Mouse (Mus musculus): Measurements from ENCODE around the gene Olfr1305. TPM values are rescaled to one million over a fixed set of nuclear protein-coding genes. Genes with fewer than 3 reads are reported as not detected.

The Olfr1305 gene
- not detected in 2 replicates for polyA plus RNA-seq (2015; fragmentation: Nextera tagmentation; extraction: Ambion mirVana)

DNA sequence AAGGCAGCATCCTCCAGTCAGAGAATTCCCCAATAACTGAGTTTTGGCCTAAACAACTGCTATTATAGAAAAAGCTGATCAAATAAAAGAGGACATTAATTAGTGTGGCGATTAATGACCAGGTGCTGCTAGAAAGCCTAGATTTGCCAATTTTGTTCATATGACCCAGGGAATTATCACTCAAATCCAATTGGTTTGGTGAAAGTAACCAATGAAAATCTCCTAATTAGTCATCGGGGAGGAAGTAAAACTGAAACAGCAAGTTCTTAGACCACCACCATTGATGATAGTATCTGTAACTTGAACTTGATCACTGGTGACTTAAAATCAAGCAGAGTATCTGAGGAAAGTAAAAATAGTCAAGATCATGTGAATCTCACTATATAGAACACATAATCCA is at the start of gene Olfr1305:
Gene Olfr1305 (minus strand): TSS at position 101 of the 400 bp plus-strand sequence.

DNA sequence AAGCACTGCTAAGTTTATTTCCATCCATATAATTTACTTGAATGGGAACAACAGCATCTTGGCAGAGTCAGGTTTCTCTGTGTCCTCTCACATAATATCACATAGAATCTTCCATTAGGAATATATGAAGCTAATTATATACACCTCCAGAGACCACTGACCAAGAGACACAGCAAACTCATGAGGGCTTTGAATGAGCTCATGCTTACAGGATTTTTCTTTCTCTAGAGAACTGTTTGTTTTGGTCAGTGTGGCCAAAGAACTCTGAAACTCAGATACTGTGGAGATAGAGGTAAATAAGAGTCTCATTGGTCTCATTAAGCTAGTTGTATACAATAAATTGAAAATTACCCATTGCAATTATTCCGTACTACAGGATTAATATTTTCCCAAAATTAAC is 39.2 kb upstream of the Olfr1305 start, which contains the start of gene Olfr1306:
Gene Olfr1306 (minus strand): TSS at position 101 of the 400 bp plus-strand sequence.

DNA sequence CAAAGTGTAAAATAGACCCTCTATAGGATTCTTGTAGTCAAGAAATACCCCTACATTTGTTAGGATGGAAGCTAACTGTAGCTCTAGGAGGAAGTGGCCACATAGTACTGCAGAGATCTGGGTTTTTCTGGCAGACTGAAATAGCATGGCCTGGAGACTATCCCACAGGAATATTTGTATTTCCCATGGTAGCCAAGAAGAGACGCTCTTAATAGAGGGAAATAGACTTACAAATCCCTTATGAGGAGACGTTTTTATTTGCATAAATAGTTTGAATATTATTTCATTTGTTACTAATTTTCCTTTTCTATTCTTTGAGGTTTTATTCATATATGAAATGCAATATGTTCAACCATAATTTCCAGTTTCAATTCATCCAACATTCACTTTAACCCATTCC is 56.7 kb downstream of the Olfr1305 start, which contains the start of gene Olfr1303:
Gene Olfr1303 (minus strand): TSS at position 101 of the 400 bp plus-strand sequence.

Other genes starting within 250 kb of the Olfr1305 start
- gene Olfr1298, start 227.9 kb downstream of the Olfr1305 start, polyA plus RNA-seq (2015; fragmentation: Nextera tagmentation; extraction: Ambion mirVana), result not detected in 2 replicates
- gene Olfr1299, start 215.7 kb downstream of the Olfr1305 start, polyA plus RNA-seq (2015; fragmentation: Nextera tagmentation; extraction: Ambion mirVana), result not detected in 2 replicates
- gene Olfr1301, start 126.1 kb downstream of the Olfr1305 start, polyA plus RNA-seq (2015; fragmentation: Nextera tagmentation; extraction: Ambion mirVana), result not detected in 2 replicates
- gene Olfr1302, start 99.7 kb downstream of the Olfr1305 start, polyA plus RNA-seq (2015; fragmentation: Nextera tagmentation; extraction: Ambion mirVana), result not detected in 2 replicates
- gene Olfr1303, start 56.8 kb downstream of the Olfr1305 start, polyA plus RNA-seq (2015; fragmentation: Nextera tagmentation; extraction: Ambion mirVana), result not detected in 2 replicates
- gene Olfr1306, start 39.1 kb upstream of the Olfr1305 start, polyA plus RNA-seq (2015; fragmentation: Nextera tagmentation; extraction: Ambion mirVana), result not detected in 2 replicates
- not detected in 2 replicates for gene Olfr1307, start 72.3 kb upstream of the Olfr1305 start, polyA plus RNA-seq (2015; fragmentation: Nextera tagmentation; extraction: Ambion mirVana)
- gene Olfr1308, start 87.8 kb upstream of the Olfr1305 start, polyA plus RNA-seq (2015; fragmentation: Nextera tagmentation; extraction: Ambion mirVana), result not detected in 2 replicates
- not detected in 2 replicates for gene Olfr1309, start 113.1 kb upstream of the Olfr1305 start, polyA plus RNA-seq (2015; fragmentation: Nextera tagmentation; extraction: Ambion mirVana)
- gene Olfr1310, start 135.6 kb upstream of the Olfr1305 start, polyA plus RNA-seq (2015; fragmentation: Nextera tagmentation; extraction: Ambion mirVana), result not detected in 2 replicates
- not detected in 2 replicates for gene Olfr1311, start 147.3 kb upstream of the Olfr1305 start, polyA plus RNA-seq (2015; fragmentation: Nextera tagmentation; extraction: Ambion mirVana)
- gene Olfr1312, start 173.1 kb upstream of the Olfr1305 start, polyA plus RNA-seq (2015; fragmentation: Nextera tagmentation; extraction: Ambion mirVana), result not detected in 2 replicates
- gene Olfr1313, start 200.7 kb upstream of the Olfr1305 start, polyA plus RNA-seq (2015; fragmentation: Nextera tagmentation; extraction: Ambion mirVana), result not detected in 2 replicates
- gene Olfr1314, start 219.6 kb upstream of the Olfr1305 start, polyA plus RNA-seq (2015; fragmentation: Nextera tagmentation; extraction: Ambion mirVana), result not detected in 2 replicates
- gene Olfr1315-ps1, start 238.3 kb upstream of the Olfr1305 start, polyA plus RNA-seq (2015; fragmentation: Nextera tagmentation; extraction: Ambion mirVana), result not detected in 2 replicates

Data from adrenal gland, postnatal 0 days (tissue).